Mouse (Mus musculus): ENCODE data around the gene Slc6a20b. TPM values are rescaled to one million over a fixed set of nuclear protein-coding genes. Genes with fewer than 3 reads are reported as not detected.

Gene Slc6a20b
- polyA plus RNA-seq, 1 experiment from 2014 or later: 0.32 TPM

Other genes starting within 250 kb of the Slc6a20b start
- 41.7 and 42.2 TPM in 2 replicates for gene Limd1, start 153.9 kb downstream of the Slc6a20b start, polyA plus RNA-seq (2014; fragmentation: Nextera tagmentation; extraction: Ambion mirVana)
- 44.5 and 55.3 TPM in 2 replicates for gene Sacm1l, start 102.8 kb downstream of the Slc6a20b start, polyA plus RNA-seq (2014; fragmentation: Nextera tagmentation; extraction: Ambion mirVana)
- gene Ccr9, start 45.9 kb upstream of the Slc6a20b start, polyA plus RNA-seq (2014; fragmentation: Nextera tagmentation; extraction: Ambion mirVana): 0.04 and 0.14 TPM in 2 replicates
- 0.14 and 0.35 TPM in 2 replicates for gene Slc6a20a, start 46.3 kb upstream of the Slc6a20b start, polyA plus RNA-seq (2014; fragmentation: Nextera tagmentation; extraction: Ambion mirVana)
- 30.3 and 32.6 TPM in 2 replicates for gene Lztfl1, start 85.1 kb upstream of the Slc6a20b start, polyA plus RNA-seq (2014; fragmentation: Nextera tagmentation; extraction: Ambion mirVana)
- gene Cxcr6, start 173.9 kb upstream of the Slc6a20b start, polyA plus RNA-seq (2014; fragmentation: Nextera tagmentation; extraction: Ambion mirVana): 0.22 TPM in 1 of 2 replicates, not detected in the other
- 7.2 and 8.3 TPM in 2 replicates for gene Fyco1, start 219.3 kb upstream of the Slc6a20b start, polyA plus RNA-seq (2014; fragmentation: Nextera tagmentation; extraction: Ambion mirVana)
- not detected in 2 replicates for gene Xcr1, start 229.5 kb upstream of the Slc6a20b start, polyA plus RNA-seq (2014; fragmentation: Nextera tagmentation; extraction: Ambion mirVana)

Data from liver, embryonic 11.5 days (tissue).